30 mouse cellular contexts compared by ENCODE assay signal in genomic region chr19:46846056-46846455, GRCm38 (mm10).
DNase-seq lines count a peak whose midpoint lies in the region; ATAC-seq and TF ChIP-seq lines count a peak whose summit lies in the region.
"Had no signal": no experiment of that assay in that cellular context is flagged by ENCODE, and none has a peak within 500 bp of the region (broad histone marks: within the 10 kb centered on the region; RNA-seq: fewer than 3 reads in every experiment).

No protein-coding gene starts in this region.

- 83% methylated on average over 7 of the region's 7 CpGs for WGBS in heart, embryonic 10.5 days
- whole genome bisulfite sequencing in bone marrow, adult 2 months: 78% methylated on average over 7 of the region's 7 CpGs
- WGBS in liver, embryonic 15.5 days (ENCODE audit: insufficient replicate concordance): 78% methylated on average over 7 of the region's 7 CpGs
- whole genome bisulfite sequencing in forebrain, postnatal 0 days: 82% methylated on average over 7 of the region's 7 CpGs

- peak overlapping the region; percentile 23; the same call in 1 of the 2 replicates for H3K27ac ChIP-seq in heart, embryonic 10.5 days
- H3K27ac ChIP-seq in bone marrow, adult 2 months (ENCODE audit: control insufficient read depth, insufficient read depth, low read depth, low read length, poor library complexity): peak overlapping the region; percentile 83; the same call in 1 of the 2 replicates
- H3K27ac ChIP-seq in liver, embryonic 15.5 days (replicated peaks): peak overlapping the region; percentile 91
- H3K27ac ChIP-seq in forebrain, postnatal 0 days (ENCODE audit: low read depth, low read length): no peak overlapping the region
- H3K27ac ChIP-seq: embryonic facial prominence, embryonic 12.5 days; forebrain, embryonic 10.5 days; hindbrain, embryonic 12.5 days; left cerebral cortex, adult 2 months; limb, embryonic 13.5 days; neural tube, embryonic 15.5 days; stomach, embryonic 15.5 days had no signal

- peak overlapping the region; percentile 40 for H3K4me2 ChIP-seq in liver, embryonic 15.5 days
- H3K4me2 ChIP-seq in forebrain, postnatal 0 days (ENCODE audit: low read depth): no peak overlapping the region
- H3K4me2 ChIP-seq: embryonic facial prominence, embryonic 12.5 days; heart, embryonic 11.5 days; hindbrain, embryonic 12.5 days; limb, embryonic 13.5 days; lung, embryonic 14.5 days; neural tube, embryonic 15.5 days; stomach, embryonic 15.5 days had no signal

- no peaks in the 10 kb centered on the region for H3K27me3 ChIP-seq in heart, embryonic 10.5 days (ENCODE audit: insufficient read depth, poor library complexity, severe bottlenecking)
- H3K27me3 ChIP-seq in liver, embryonic 15.5 days: no peaks in the 10 kb centered on the region
- no peaks in the 10 kb centered on the region for H3K27me3 ChIP-seq in forebrain, postnatal 0 days (ENCODE audit: insufficient read depth, low read length)
- H3K27me3 ChIP-seq: embryonic facial prominence, embryonic 12.5 days; hindbrain, embryonic 12.5 days; limb, embryonic 13.5 days; neural tube, embryonic 15.5 days; stomach, embryonic 15.5 days had no signal

- no peaks in the 10 kb centered on the region for H3K36me3 ChIP-seq in heart, embryonic 10.5 days
- no peaks in the 10 kb centered on the region for H3K36me3 ChIP-seq in liver, embryonic 15.5 days (replicated peaks)
- no peaks in the 10 kb centered on the region for H3K36me3 ChIP-seq in forebrain, postnatal 0 days (ENCODE audit: insufficient read depth)
- H3K36me3 ChIP-seq: embryonic facial prominence, embryonic 12.5 days; forebrain, embryonic 10.5 days; hindbrain, embryonic 12.5 days; limb, embryonic 13.5 days; neural tube, embryonic 15.5 days; stomach, embryonic 15.5 days had no signal

- H3K4me1 ChIP-seq in heart, embryonic 10.5 days: peaks cover 47% of the 10 kb centered on the region
- peaks cover 4% of the 10 kb centered on the region for H3K4me1 ChIP-seq in bone marrow, adult 2 months (ENCODE audit: control insufficient read depth, insufficient read depth, low read length)
- H3K4me1 ChIP-seq in liver, embryonic 15.5 days (replicated peaks): peaks cover 55% of the 10 kb centered on the region
- no peaks in the 10 kb centered on the region for H3K4me1 ChIP-seq in forebrain, postnatal 0 days (ENCODE audit: insufficient read depth)
- H3K4me1 ChIP-seq: embryonic facial prominence, embryonic 12.5 days; neural tube, embryonic 15.5 days had no signal

- ATAC-seq in liver, embryonic 15.5 days (ENCODE audit: insufficient read depth): no peak
- no peak for ATAC-seq in forebrain, postnatal 0 days
- ATAC-seq: forebrain, embryonic 16.5 days; intestine, embryonic 16.5 days had no signal

- no peak overlapping the region for H3K4me3 ChIP-seq in heart, embryonic 10.5 days
- no peak overlapping the region for H3K4me3 ChIP-seq in bone marrow, adult 2 months (replicated peaks; ENCODE audit: control insufficient read depth, low read depth, low read length)
- no peak overlapping the region for H3K4me3 ChIP-seq in liver, embryonic 15.5 days (replicated peaks)
- H3K4me3 ChIP-seq in forebrain, postnatal 0 days (ENCODE audit: low read depth, low read length): no peak overlapping the region
- H3K4me3 ChIP-seq: embryonic facial prominence, embryonic 12.5 days; forebrain, embryonic 10.5 days; hindbrain, embryonic 12.5 days; left cerebral cortex, adult 2 months; limb, embryonic 13.5 days; neural tube, embryonic 15.5 days; stomach, embryonic 15.5 days had no signal

- H3K9ac ChIP-seq in liver, embryonic 15.5 days: peak overlapping the region; percentile 45; the same call in 1 of the 2 replicates
- H3K9ac ChIP-seq in forebrain, postnatal 0 days: no peak overlapping the region
- H3K9ac ChIP-seq: embryonic facial prominence, embryonic 12.5 days; hindbrain, embryonic 12.5 days; limb, embryonic 13.5 days; lung, embryonic 14.5 days; neural tube, embryonic 15.5 days; stomach, embryonic 15.5 days had no signal

- no peak for TF ChIP-seq CTCF in bone marrow, adult 2 months (IDR thresholded peaks at IDR 0.05; ENCODE audit: control insufficient read depth, insufficient read depth, low read length)
- TF ChIP-seq CTCF in forebrain, postnatal 0 days (IDR thresholded peaks at IDR 0.05; ENCODE audit: low read depth): no peak

- peak; percentile 36 for DNase-seq in adrenal gland, adult 2 months
- DNase-seq in adrenal gland, postnatal 10 days: no peak
- no peak for DNase-seq in heart, embryonic 10.5 days (ENCODE audit: low spot score)
- no peak for DNase-seq in heart, adult 18-20 months
- no peak for DNase-seq in forebrain, postnatal 0 days
- no peak for DNase-seq in cerebellum, postnatal 25 days
- DNase-seq: cerebellum, adult 8-10 months; cerebellum, postnatal 36 days; embryo, embryonic 11 days; gastrocnemius, postnatal 10 days; heart, postnatal 36 days; kidney, adult 9 months; kidney, postnatal 10 days; lung, embryonic 14.5 days; lung, postnatal 14 days; midbrain, embryonic 14.5 days; retina, postnatal 1 day; right cerebral cortex, postnatal 14 days had no signal

- H3K9me3 ChIP-seq in heart, embryonic 10.5 days: no peaks in the 10 kb centered on the region
- H3K9me3 ChIP-seq in liver, embryonic 15.5 days (replicated peaks): no peaks in the 10 kb centered on the region
- no peaks in the 10 kb centered on the region for H3K9me3 ChIP-seq in forebrain, postnatal 0 days (ENCODE audit: low read length)
- H3K9me3 ChIP-seq: embryonic facial prominence, embryonic 12.5 days; forebrain, embryonic 10.5 days; hindbrain, embryonic 12.5 days; limb, embryonic 13.5 days; neural tube, embryonic 15.5 days; stomach, embryonic 15.5 days had no signal

- TF ChIP-seq POLR2A in bone marrow, adult 2 months (IDR thresholded peaks at IDR 0.05; ENCODE audit: borderline replicate concordance, control insufficient read depth, low read depth, low read length): no peak
